Mouse (Mus musculus): ENCODE data around the gene Mydgf. TPM values are rescaled to one million over a fixed set of nuclear protein-coding genes. Genes with fewer than 3 reads are reported as not detected.
A peak's percentile ranks its signal among the peaks of the same experiment; 100 is the strongest.

Gene Mydgf
- polyA plus RNA-seq, 1 experiment from 2014 or later = 113 TPM

DNA sequence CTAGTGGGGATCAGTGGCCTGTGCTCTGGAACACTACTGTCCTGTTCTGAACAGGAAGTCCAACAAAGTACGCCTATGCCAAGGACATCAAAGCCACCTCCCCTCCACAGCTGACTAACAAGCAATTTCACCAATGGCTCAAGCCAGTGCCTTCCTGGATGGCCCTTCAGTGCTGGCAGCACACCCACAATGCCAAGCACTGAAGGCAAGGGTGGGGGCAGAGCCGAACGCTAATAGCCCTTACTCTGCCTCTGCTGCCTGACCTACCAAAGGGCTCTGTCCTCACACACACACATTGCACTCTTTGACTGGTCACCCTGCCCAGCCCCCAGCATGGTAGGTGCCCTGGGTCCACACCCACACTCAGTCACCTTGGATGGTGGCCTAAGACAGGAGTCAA is 25.1 kb upstream of the Mydgf start:
- Histone ChIP-seq H3K9me3 (no peaks in the 10 kb centered on the region), H3K9ac (no peak overlapping the region), H3K27ac (no peak overlapping the region), H3K36me3 (peaks cover 69% of the 10 kb centered on the region), H3K27me3 (replicated peaks) (no peaks in the 10 kb centered on the region), H3K4me1 (peaks cover 13% of the 10 kb centered on the region; the same call in 1 of the 2 replicates), H3K4me2 (no peak overlapping the region), H3K4me3 (replicated peaks) (no peak overlapping the region)
- no peak for ATAC-seq (ENCODE audit: insufficient read depth, low FRiP score, low read depth)
- 80% methylated on average over 3 of the region's 3 CpGs for WGBS

GRCm38 (mm10) chr17:56207963-56208530 is 24.3 kb upstream of the Mydgf start:
- 90% methylated on average over 9 of the region's 9 CpGs for WGBS

DNA sequence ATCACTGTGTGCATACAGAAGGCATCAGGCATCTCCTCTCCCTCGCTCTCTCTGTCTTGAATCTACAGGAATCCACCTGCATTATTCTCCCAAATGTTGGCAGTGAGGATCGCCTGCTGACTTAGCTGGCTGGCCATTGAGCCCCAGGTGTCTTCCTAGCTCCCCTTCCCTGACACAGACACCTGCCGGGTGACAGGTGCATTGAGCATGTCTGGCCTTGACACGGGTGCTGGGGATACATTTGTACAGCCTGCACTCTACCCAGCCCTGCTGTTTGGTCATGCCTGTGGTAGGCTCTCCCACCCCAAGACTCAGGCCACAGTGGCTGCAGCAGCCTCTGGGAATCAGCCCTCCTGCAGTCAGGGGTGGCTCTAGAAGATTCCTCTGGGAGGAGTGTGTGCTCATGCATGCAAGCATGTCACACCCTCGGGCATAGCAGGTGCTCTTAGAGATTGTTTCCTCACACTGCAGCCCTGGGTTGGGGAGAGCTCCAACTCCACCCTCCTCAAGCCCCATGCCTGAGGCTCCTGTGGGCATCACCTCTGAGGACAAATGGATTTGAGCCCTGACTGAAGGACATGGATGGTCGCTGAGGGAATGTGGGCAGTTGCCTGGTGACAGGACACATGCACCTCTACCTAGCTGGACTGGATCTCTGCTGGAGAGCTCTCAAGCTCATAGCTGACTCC is 23.4 kb upstream of the Mydgf start:
- Histone ChIP-seq H3K27ac (no peak overlapping the region; the same call in 1 of the 2 replicates), H3K9ac (no peak overlapping the region), H3K36me3 (peaks cover 85% of the 10 kb centered on the region), H3K4me3 (replicated peaks) (no peak overlapping the region), H3K9me3 (no peaks in the 10 kb centered on the region), H3K27me3 (replicated peaks) (no peaks in the 10 kb centered on the region), H3K4me2 (no peak overlapping the region), H3K4me1 (0 out of 2 replicates have a peak, but pooled peaks cover 5% of the 10 kb centered on the region)
- WGBS = 83% methylated on average over 6 of the region's 6 CpGs
- ATAC-seq (ENCODE audit: insufficient read depth, low FRiP score, low read depth) = no peak

More at GRCm38 (mm10) chr17:56207963-56208530, 24.3 kb upstream of the Mydgf start:
- H3K9ac ChIP-seq = no peak overlapping the region
- H3K27ac ChIP-seq = no peak overlapping the region
- no peaks in the 10 kb centered on the region for H3K27me3 ChIP-seq (replicated peaks)
- H3K9me3 ChIP-seq = no peaks in the 10 kb centered on the region
- H3K4me2 ChIP-seq = no peak overlapping the region
- peaks cover 12% of the 10 kb centered on the region; the same call in 1 of the 2 replicates for H3K4me1 ChIP-seq
- peaks cover 76% of the 10 kb centered on the region for H3K36me3 ChIP-seq
- ATAC-seq (ENCODE audit: insufficient read depth, low FRiP score, low read depth) = no peak
- H3K4me3 ChIP-seq (replicated peaks) = no peak overlapping the region

DNA sequence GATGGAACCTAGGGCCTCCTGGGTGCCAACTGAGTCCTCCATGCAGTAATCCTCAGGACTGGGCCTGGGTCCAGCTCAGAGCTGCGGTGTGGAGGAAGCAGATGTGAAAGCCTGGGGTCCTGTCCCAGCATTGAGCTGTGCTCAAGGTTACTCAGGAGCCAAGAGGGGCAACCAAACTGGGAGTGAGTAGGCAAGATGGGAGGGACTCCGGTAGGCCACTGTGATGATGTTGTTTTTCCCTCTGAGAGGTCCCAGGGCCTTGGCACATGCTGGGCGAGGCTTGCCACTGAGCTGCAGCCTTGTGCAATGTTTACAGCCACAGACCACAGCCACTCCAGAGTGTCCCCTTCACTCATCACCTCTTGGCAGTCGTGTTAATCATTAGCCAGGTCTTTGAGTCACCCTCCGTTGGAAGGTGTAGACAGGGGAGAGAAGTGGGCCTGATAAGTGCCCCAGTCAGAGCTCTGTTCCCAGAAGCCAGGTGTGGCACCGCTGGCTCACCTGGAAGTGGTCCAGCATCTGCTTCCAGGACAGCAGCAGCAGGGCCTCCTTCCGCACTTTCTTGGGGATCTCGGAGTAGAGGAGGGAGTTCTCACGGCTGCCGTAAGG is 22.7 kb upstream of the Mydgf start:
- Histone ChIP-seq H3K4me3 (replicated peaks) (no peak overlapping the region), H3K27ac (no peak overlapping the region; the same call in 1 of the 2 replicates), H3K36me3 (peaks cover 88% of the 10 kb centered on the region), H3K4me2 (no peak overlapping the region), H3K9ac (no peak overlapping the region), H3K27me3 (replicated peaks) (no peaks in the 10 kb centered on the region), H3K9me3 (no peaks in the 10 kb centered on the region), H3K4me1 (0 out of 2 replicates have a peak, but pooled peaks cover 5% of the 10 kb centered on the region)
- peak; percentile 92 for ATAC-seq (ENCODE audit: insufficient read depth, low FRiP score, low read depth)
- 71% methylated on average over 10 of the region's 10 CpGs for WGBS

- Histone ChIP-seq H3K9ac (no peak overlapping the region), H3K9me3 (no peaks in the 10 kb centered on the region), H3K27ac (no peak overlapping the region), H3K36me3 (peaks cover 73% of the 10 kb centered on the region), H3K4me2 (no peak overlapping the region), H3K4me3 (replicated peaks) (no peak overlapping the region), H3K27me3 (replicated peaks) (no peaks in the 10 kb centered on the region), H3K4me1 (0 out of 2 replicates have a peak, but pooled peaks cover 5% of the 10 kb centered on the region)
- ATAC-seq (ENCODE audit: insufficient read depth, low FRiP score, low read depth) = no peak
- WGBS = 62% methylated on average over 3 of the region's 3 CpGs
Measured at GRCm38 (mm10) chr17:56203729-56204128, 20.0 kb upstream of the Mydgf start.

DNA sequence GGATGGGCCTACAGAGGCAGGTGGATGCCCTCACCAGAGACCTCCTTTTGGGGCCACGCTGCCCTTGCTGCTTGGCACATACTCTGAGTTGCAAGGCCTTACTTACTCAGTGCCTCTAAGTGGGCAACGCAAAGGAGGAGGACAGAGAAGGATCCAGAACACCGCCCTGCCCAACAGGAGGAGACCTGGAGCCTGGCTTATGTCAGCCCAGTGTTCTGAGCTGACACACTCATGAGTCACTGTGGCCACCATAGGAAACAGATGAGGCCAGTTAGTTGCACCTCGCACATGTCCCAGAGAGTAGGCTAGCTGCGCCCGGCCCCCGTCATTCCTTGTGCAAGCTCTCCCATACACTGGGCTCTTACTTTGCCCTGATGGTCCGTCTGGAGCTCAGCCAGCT is 18.8 kb upstream of the Mydgf start:
- no peaks in the 10 kb centered on the region for H3K27me3 ChIP-seq (replicated peaks)
- no peaks in the 10 kb centered on the region for H3K9me3 ChIP-seq
- no peak overlapping the region for H3K4me2 ChIP-seq
- ATAC-seq (ENCODE audit: insufficient read depth, low FRiP score, low read depth) = no peak
- H3K4me1 ChIP-seq = 0 out of 2 replicates have a peak, but pooled peaks cover under 1% of the 10 kb centered on the region
- no peak overlapping the region for H3K9ac ChIP-seq
- H3K36me3 ChIP-seq = peaks cover 76% of the 10 kb centered on the region
- no peak overlapping the region for H3K27ac ChIP-seq
- WGBS = 89% methylated on average over 8 of the region's 8 CpGs
- no peak overlapping the region for H3K4me3 ChIP-seq (replicated peaks)

DNA sequence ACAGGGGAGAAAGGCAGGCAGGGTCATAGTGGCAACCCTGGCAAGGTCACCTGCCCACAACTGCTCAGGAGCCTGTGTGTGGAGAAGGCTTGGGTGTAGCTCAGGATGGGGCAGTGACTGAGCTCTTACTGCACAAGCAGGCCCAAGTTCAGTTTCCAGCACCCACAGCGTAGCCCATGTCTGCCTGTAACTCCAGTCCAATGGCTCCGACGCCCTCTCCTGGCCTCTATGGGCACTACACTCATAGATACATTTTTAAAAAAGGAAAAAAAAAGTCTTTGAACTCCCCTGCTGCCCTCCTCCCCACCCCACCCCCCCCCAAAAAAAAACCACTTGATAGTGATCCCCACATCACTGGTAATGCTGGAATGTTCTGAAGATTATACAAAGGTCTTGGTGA is 17.9 kb upstream of the Mydgf start:
- 67% methylated on average over 3 of the region's 3 CpGs for WGBS

GRCm38 (mm10) chr17:56200586-56200985 is 16.9 kb upstream of the Mydgf start:
- ATAC-seq (ENCODE audit: insufficient read depth, low FRiP score, low read depth) = no peak
- H3K4me2 ChIP-seq = no peak overlapping the region
- H3K4me3 ChIP-seq (replicated peaks) = no peak overlapping the region
- H3K27me3 ChIP-seq (replicated peaks) = no peaks in the 10 kb centered on the region
- H3K4me1 ChIP-seq = no peaks in the 10 kb centered on the region
- no peak overlapping the region for H3K27ac ChIP-seq
- H3K9ac ChIP-seq = no peak overlapping the region
- peaks cover 70% of the 10 kb centered on the region for H3K36me3 ChIP-seq
- H3K9me3 ChIP-seq = no peaks in the 10 kb centered on the region
- WGBS = 84% methylated on average over 9 of the region's 9 CpGs

More for the DNA sequence above, 17.9 kb upstream of the Mydgf start:
- peaks cover 79% of the 10 kb centered on the region for H3K36me3 ChIP-seq
- H3K4me3 ChIP-seq (replicated peaks) = no peak overlapping the region
- no peaks in the 10 kb centered on the region for H3K27me3 ChIP-seq (replicated peaks)
- H3K9me3 ChIP-seq = no peaks in the 10 kb centered on the region
- no peak overlapping the region for H3K9ac ChIP-seq
- ATAC-seq (ENCODE audit: insufficient read depth, low FRiP score, low read depth) = no peak
- no peaks in the 10 kb centered on the region for H3K4me1 ChIP-seq
- H3K27ac ChIP-seq = no peak overlapping the region
- H3K4me2 ChIP-seq = no peak overlapping the region

GRCm38 (mm10) chr17:56196860-56197259 is 13.1 kb upstream of the Mydgf start:
- Histone ChIP-seq H3K4me1 (no peaks in the 10 kb centered on the region), H3K27me3 (replicated peaks) (no peaks in the 10 kb centered on the region), H3K9me3 (no peaks in the 10 kb centered on the region), H3K9ac (no peak overlapping the region), H3K27ac (no peak overlapping the region), H3K4me2 (no peak overlapping the region), H3K4me3 (replicated peaks) (no peak overlapping the region), H3K36me3 (peaks cover 52% of the 10 kb centered on the region)
- 69% methylated on average over 2 of the region's 2 CpGs for WGBS
- no peak for ATAC-seq (ENCODE audit: insufficient read depth, low FRiP score, low read depth)

- Histone ChIP-seq H3K4me2 (no peak overlapping the region), H3K27me3 (replicated peaks) (no peaks in the 10 kb centered on the region), H3K4me3 (replicated peaks) (no peak overlapping the region), H3K9me3 (no peaks in the 10 kb centered on the region), H3K27ac (no peak overlapping the region), H3K9ac (no peak overlapping the region), H3K36me3 (peaks cover 51% of the 10 kb centered on the region), H3K4me1 (no peaks in the 10 kb centered on the region)
- 82% methylated on average over 13 of the region's 13 CpGs for WGBS
- ATAC-seq (ENCODE audit: insufficient read depth, low FRiP score, low read depth) = no peak
Measured at GRCm38 (mm10) chr17:56194765-56195164, 11.0 kb upstream of the Mydgf start.

- 79% methylated on average over 12 of the region's 12 CpGs for WGBS
- H3K4me3 ChIP-seq (replicated peaks) = no peak overlapping the region
- no peak overlapping the region for H3K27ac ChIP-seq
- H3K27me3 ChIP-seq (replicated peaks) = no peaks in the 10 kb centered on the region
- no peak overlapping the region for H3K9ac ChIP-seq
- H3K4me2 ChIP-seq = no peak overlapping the region
- no peak for ATAC-seq (ENCODE audit: insufficient read depth, low FRiP score, low read depth)
- no peaks in the 10 kb centered on the region for H3K4me1 ChIP-seq
- no peaks in the 10 kb centered on the region for H3K9me3 ChIP-seq
- peaks cover 54% of the 10 kb centered on the region for H3K36me3 ChIP-seq
Measured at GRCm38 (mm10) chr17:56194357-56194756, 10.6 kb upstream of the Mydgf start.

DNA sequence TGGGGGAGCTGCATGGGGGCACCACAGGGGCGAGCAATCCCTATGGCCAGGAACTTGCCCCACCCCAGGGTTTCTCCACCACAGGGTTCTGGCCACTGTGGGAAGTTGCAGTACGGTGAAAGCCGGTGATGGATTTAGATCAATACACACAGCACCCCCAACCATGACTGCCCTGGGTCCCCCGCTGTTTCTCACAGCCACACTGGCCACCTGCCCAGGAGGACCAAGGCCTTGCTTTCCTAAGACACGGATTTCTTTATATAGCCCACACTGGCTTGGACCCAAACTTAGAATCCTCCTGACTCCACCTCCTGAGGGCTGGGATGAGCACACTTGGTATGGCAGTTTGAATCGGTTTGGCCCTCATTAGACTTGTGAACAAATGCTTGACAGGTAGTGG is 7.5 kb upstream of the Mydgf start:
- Histone ChIP-seq H3K4me1 (peaks cover 2% of the 10 kb centered on the region; the same call in 1 of the 2 replicates), H3K9me3 (no peaks in the 10 kb centered on the region), H3K36me3 (peaks cover 44% of the 10 kb centered on the region), H3K9ac (no peak overlapping the region), H3K4me3 (replicated peaks) (no peak overlapping the region), H3K4me2 (no peak overlapping the region), H3K27me3 (replicated peaks) (no peaks in the 10 kb centered on the region), H3K27ac (no peak overlapping the region)
- WGBS = 85% methylated on average over 6 of the region's 6 CpGs
- no peak for ATAC-seq (ENCODE audit: insufficient read depth, low FRiP score, low read depth)

Measured in stomach, embryonic 15.5 days (tissue).